Mouse (Mus musculus) layer of hippocampus, adult 18-20 months (tissue): Measurements from ENCODE around the gene Olfr849. TPM values are rescaled to one million over a fixed set of nuclear protein-coding genes. Genes with fewer than 3 reads are reported as not detected.

Source experiments
- DNase-seq, 2 experiments: peaks; one replicate each; pipeline ENCODE4 v3.0.0; 2022; ENCODE audit warnings: low spot score in 2 of 2
- long read RNA-seq: library from polyadenylated mRNA; stranded (forward); transcript quantifications from one replicate; pipeline ENCODE4 v2.0.0, GENCODE M21; 2021
- total RNA-seq, 2 experiments: library from RNA; stranded (reverse); gene quantifications; 2 replicates each; pipeline ENCODE4 v1.2.3; 2021

The Olfr849 gene
- total RNA-seq, result not detected
- long read RNA-seq, result 0 reads

- DNase-seq, result no peak
Measured at GRCm38 (mm10) chr9:19439966-19440365, at the start of gene Olfr849. Olfr849 (plus strand) TSS chr9:19440266.

- DNase-seq, result no peak
Measured at GRCm38 (mm10) chr9:19478148-19478547, 38.1 kb downstream of the Olfr849 start, which contains the start of gene Olfr850. Olfr850 (minus strand) TSS chr9:19478248.

GRCm38 (mm10) chr9:19492995-19493394 is 52.9 kb downstream of the Olfr849 start, which contains the start of gene Olfr851:
Olfr851 (plus strand) TSS chr9:19493295.
- DNase-seq, result no peak

Other genes with a start within 250 kb of the Olfr849 start
- gene Olfr843, start 188.3 kb upstream of the Olfr849 start, total RNA-seq, result not detected
- gene Olfr844, start 123.9 kb upstream of the Olfr849 start, total RNA-seq, result not detected
- not detected for gene Olfr845, start 103.8 kb upstream of the Olfr849 start, total RNA-seq
- not detected for gene Olfr846, start 76.3 kb upstream of the Olfr849 start, total RNA-seq
- gene Olfr847, start 61.6 kb upstream of the Olfr849 start, total RNA-seq, result not detected
- not detected for gene Olfr850, start 38.0 kb downstream of the Olfr849 start, total RNA-seq
- not detected for gene Olfr851, start 53.0 kb downstream of the Olfr849 start, total RNA-seq
- gene Olfr853, start 100.8 kb downstream of the Olfr849 start, total RNA-seq, result not detected
- not detected for gene Olfr854, start 127.1 kb downstream of the Olfr849 start, total RNA-seq
- not detected for gene Olfr855, start 142.4 kb downstream of the Olfr849 start, total RNA-seq
- gene Zfp317, start 181.8 kb downstream of the Olfr849 start, total RNA-seq, result 10 to 100 TPM; 19.5 to 21.9 TPM